Mouse (Mus musculus) bone marrow macrophage, adult 2 months (primary cell): Measurements from ENCODE around the gene Hspb9. TPM values are rescaled to one million over a fixed set of nuclear protein-coding genes. Genes with fewer than 3 reads are reported as not detected.

Experiments
- H3K27ac ChIP-seq: 2 replicates; pipeline ENCODE4 v1.5.1; 2012; ENCODE audit warnings: low read depth, low read length; ENCODE audit not compliant: insufficient read depth
- H3K4me1 ChIP-seq: 2 replicates; pipeline ENCODE4 v1.6.1; 2012; ENCODE audit warnings: low read length; ENCODE audit not compliant: control insufficient read depth, insufficient read depth
- H3K4me3 ChIP-seq: 2 replicates; pipeline ENCODE4 v1.5.1; 2012; ENCODE audit warnings: mild to moderate bottlenecking, low read length, moderate library complexity; ENCODE audit not compliant: insufficient read depth
- CTCF ChIP-seq: IDR thresholded peaks from 2 replicates; pipeline ENCODE4 v1.5.1; 2012; ENCODE audit warnings: low read depth, mild to moderate bottlenecking, low read length, moderate library complexity
- POLR2A ChIP-seq: IDR thresholded peaks from 2 replicates; pipeline ENCODE4 v1.6.1; 2012; ENCODE audit warnings: mild to moderate bottlenecking, low read depth, low read length, borderline replicate concordance
- polyA plus RNA-seq: library from polyadenylated mRNA; stranded (reverse); fragments of >200 nt; gene quantifications from 2 replicates; pipeline ENCODE4 v1.2.4, GENCODE M21; 2012; ENCODE audit not compliant: missing spikeins, insufficient read depth, insufficient read length

Hspb9 gene
- polyA plus RNA-seq: not detected in 2 replicates

- peak within 1 kb of the TSS; percentile 51 for H3K4me3 ChIP-seq
- peak within 1 kb of the TSS; percentile 63 for H3K27ac ChIP-seq
- H3K4me1 ChIP-seq: peaks cover 34% of the 10 kb centered on the region
- no peak for TF ChIP-seq POLR2A
- no peak for TF ChIP-seq CTCF
These were observed at the start of gene Hspb9 for GRCm38 (mm10) chr11:100713735-100714533. Gene Hspb9 (plus strand): TSS chr11:100713850.

- Histone ChIP-seq H3K4me1 (no peaks in the 10 kb centered on the region), H3K4me3 (no peak overlapping the region), H3K27ac (no peak overlapping the region)
These were observed 42.6 kb upstream of the Hspb9 start for GRCm38 (mm10) chr11:100671049-100671448.

DNA sequence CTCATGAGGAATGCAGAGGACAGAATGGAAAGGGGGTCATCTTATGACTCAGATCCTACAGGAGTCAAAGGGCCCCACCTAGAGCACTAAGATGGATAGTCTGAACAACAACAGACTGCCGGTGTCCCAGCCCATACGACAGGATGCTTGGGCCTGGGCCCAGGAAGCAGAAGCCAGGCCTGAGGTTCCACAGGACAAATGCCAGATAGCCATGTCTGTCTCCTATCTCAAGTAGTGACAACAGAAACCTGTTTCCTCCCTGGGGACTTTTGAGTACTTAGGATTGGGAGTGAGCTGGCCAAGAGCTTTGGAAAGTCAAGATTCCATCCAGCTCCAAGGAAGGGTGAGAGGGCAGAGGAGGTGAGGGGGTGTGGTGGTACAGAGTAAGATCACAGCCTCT, 41.7 kb upstream of the Hspb9 start:
- Histone ChIP-seq H3K27ac (no peak overlapping the region), H3K4me3 (no peak overlapping the region), H3K4me1 (no peaks in the 10 kb centered on the region)
- no peak for TF ChIP-seq POLR2A
- no peak for TF ChIP-seq CTCF

More at GRCm38 (mm10) chr11:100671049-100671448, 42.6 kb upstream of the Hspb9 start:
- TF ChIP-seq POLR2A (no peak), CTCF (no peak)

DNA sequence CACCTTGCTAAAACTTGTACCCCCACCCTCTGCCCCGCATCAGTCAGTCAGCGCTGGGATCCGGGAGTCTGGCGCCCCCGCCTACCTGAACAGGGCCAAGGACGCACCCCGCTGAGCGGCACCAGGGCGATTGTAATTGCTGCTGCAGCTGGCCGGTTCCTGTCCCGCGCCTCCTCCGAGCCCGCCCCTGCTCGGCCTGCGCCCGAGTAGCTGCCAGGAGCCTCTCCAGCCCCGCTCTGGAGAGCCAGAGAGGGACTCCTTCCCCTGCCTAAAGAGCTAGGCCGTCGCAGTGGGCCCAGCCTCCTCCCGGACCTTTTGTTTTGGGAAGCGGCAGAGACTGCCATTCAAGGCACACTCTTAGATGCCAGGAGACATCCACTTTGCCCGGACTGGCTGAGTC, 40.5 kb upstream of the Hspb9 start:
- no peak overlapping the region for H3K27ac ChIP-seq
- TF ChIP-seq CTCF: no peak
- TF ChIP-seq POLR2A: no peak

GRCm38 (mm10) chr11:100677810-100678209, 35.8 kb upstream of the Hspb9 start:
- TF ChIP-seq POLR2A: no peak
- no peak for TF ChIP-seq CTCF
- H3K27ac ChIP-seq: no peak overlapping the region
- no peak overlapping the region for H3K4me3 ChIP-seq
- H3K4me1 ChIP-seq: no peaks in the 10 kb centered on the region

More for the DNA sequence above, 40.5 kb upstream of the Hspb9 start:
- no peaks in the 10 kb centered on the region for H3K4me1 ChIP-seq
- no peak overlapping the region for H3K4me3 ChIP-seq

DNA sequence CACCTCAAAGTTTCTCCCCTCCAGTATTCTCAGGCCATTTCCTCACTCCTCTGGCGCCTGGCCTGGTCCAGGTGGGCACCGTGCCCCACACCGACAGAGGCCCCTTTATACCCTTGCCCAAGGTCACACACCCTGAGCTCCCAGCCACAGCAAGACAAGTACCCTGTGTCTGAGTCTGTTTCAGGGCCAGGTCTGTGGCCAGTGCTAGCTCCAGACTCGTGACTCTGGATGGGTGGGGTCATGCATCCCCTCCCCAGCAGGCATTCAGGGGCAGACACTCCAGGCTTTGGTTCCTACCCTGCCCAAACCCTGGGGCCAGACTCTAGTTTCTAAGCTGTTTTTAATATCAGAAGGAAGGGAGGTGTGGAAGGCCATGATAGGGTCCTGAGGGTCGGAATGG, 31.8 kb upstream of the Hspb9 start:
- no peaks in the 10 kb centered on the region for H3K4me1 ChIP-seq
- H3K4me3 ChIP-seq: no peak overlapping the region
- no peak overlapping the region for H3K27ac ChIP-seq
- TF ChIP-seq POLR2A (no peak), CTCF (no peak)

GRCm38 (mm10) chr11:100682526-100682925, 31.1 kb upstream of the Hspb9 start:
- Histone ChIP-seq H3K4me3 (no peak overlapping the region), H3K4me1 (no peaks in the 10 kb centered on the region), H3K27ac (no peak overlapping the region)
- no peak for TF ChIP-seq POLR2A
- TF ChIP-seq CTCF: no peak

DNA sequence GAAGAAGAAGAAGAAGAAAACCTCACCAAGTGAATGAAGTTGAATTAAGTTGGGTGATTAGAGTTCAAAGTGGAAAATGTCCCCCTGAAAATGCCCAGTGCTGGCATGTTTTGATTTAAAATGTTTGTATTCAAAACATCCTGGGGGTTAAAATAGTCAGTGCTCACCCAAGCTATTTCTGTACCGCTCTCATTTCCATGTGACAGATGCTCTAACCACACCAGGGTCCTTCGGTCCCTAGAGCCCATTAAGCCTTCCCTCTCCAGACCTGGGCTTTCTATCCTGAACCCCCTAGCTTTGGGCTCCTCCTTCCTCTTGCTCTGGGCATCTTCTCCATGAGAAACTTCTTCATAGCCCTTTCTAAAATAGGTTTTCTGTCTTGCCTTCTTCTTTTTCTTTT, 29.6 kb upstream of the Hspb9 start:
- Histone ChIP-seq H3K4me1 (no peaks in the 10 kb centered on the region), H3K4me3 (no peak overlapping the region), H3K27ac (no peak overlapping the region)
- TF ChIP-seq CTCF: no peak
- no peak for TF ChIP-seq POLR2A

- no peak overlapping the region for H3K27ac ChIP-seq
- H3K4me3 ChIP-seq: no peak overlapping the region
- H3K4me1 ChIP-seq: no peaks in the 10 kb centered on the region
- TF ChIP-seq POLR2A (no peak), CTCF (no peak)
These were observed 28.3 kb upstream of the Hspb9 start for GRCm38 (mm10) chr11:100685371-100685770.

GRCm38 (mm10) chr11:100687265-100687664, 26.4 kb upstream of the Hspb9 start:
- no peak for TF ChIP-seq CTCF
- TF ChIP-seq POLR2A: no peak
- peaks cover 3% of the 10 kb centered on the region; the same call in 1 of the 2 replicates for H3K4me1 ChIP-seq
- no peak overlapping the region for H3K27ac ChIP-seq
- H3K4me3 ChIP-seq: no peak overlapping the region

GRCm38 (mm10) chr11:100688443-100688842, 25.2 kb upstream of the Hspb9 start:
- H3K4me1 ChIP-seq: peaks cover 3% of the 10 kb centered on the region; the same call in 1 of the 2 replicates
- H3K4me3 ChIP-seq: no peak overlapping the region
- no peak overlapping the region for H3K27ac ChIP-seq
- no peak for TF ChIP-seq POLR2A
- TF ChIP-seq CTCF: no peak
